Mouse (Mus musculus) forebrain, embryonic 14.5 days (tissue): ENCODE measurements around the gene Kcne2. TPM values are rescaled to one million over a fixed set of nuclear protein-coding genes. Genes with fewer than 3 reads are reported as not detected.

Experiments used
- ATAC-seq: fragments of 200-750 bp; cut with Nextera tagmentation; 2 replicates; pipeline ENCODE4 v1.8.0; 2017; ENCODE audit warnings: mild to moderate bottlenecking, moderate library complexity
- DNase-seq: peaks from one replicate; pipeline ENCODE4 v3.0.0-alpha.2; 2015; ENCODE audit warnings: low spot score
- H3K27ac ChIP-seq: fragments of 300-500 bp; sonication (generic); 2 replicates; pipeline ENCODE4 v1.5.1; 2014; ENCODE audit warnings: low read depth, mild to moderate bottlenecking, control low read depth, low read length, moderate library complexity
- H3K27me3 ChIP-seq: fragments of 300-500 bp; sonication (generic); replicated peaks from 2 replicates; pipeline ENCODE4 v1.6.1; 2014; ENCODE audit warnings: low read length, control low read depth, mixed read lengths; ENCODE audit not compliant: control insufficient read depth, insufficient read depth
- H3K36me3 ChIP-seq: fragments of 300-500 bp; sonication (generic); 2 replicates; pipeline ENCODE4 v1.6.1; 2014; ENCODE audit warnings: low read length, control low read depth; ENCODE audit not compliant: control insufficient read depth, insufficient read depth
- H3K4me1 ChIP-seq: fragments of 300-500 bp; sonication (generic); 2 replicates; pipeline ENCODE4 v1.6.1; 2014; ENCODE audit warnings: antibody characterized with exemption, low read length, control low read depth; ENCODE audit not compliant: control insufficient read depth, insufficient read depth
- H3K4me2 ChIP-seq: fragments of 300-500 bp; sonication (generic); 2 replicates; pipeline ENCODE4 v1.6.1; 2014; ENCODE audit warnings: mild to moderate bottlenecking, control low read depth, low read length
- H3K4me3 ChIP-seq: fragments of 300-500 bp; sonication (generic); 2 replicates; pipeline ENCODE4 v1.5.1; 2014; ENCODE audit warnings: low read depth, low read length, control low read depth
- H3K9ac ChIP-seq: fragments of 300-500 bp; sonication (generic); 2 replicates; pipeline ENCODE4 v1.6.1; 2014; ENCODE audit warnings: mild to moderate bottlenecking, low read length, control low read depth, moderate library complexity
- H3K9me3 ChIP-seq: fragments of 300-500 bp; sonication (generic); replicated peaks from 2 replicates; pipeline ENCODE4 v1.6.1; 2016; ENCODE audit warnings: low read length, control low read depth, mixed read lengths; ENCODE audit not compliant: control insufficient read depth
- WGBS: fragments of 180-500 bp; shearing (Covaris S2); extraction: QIAGEN DNeasy Blood & Tissue Kit; methylation state at CpG from one replicate; pipeline ENCODE4 v1.1.7; 2014; 5-methylcytosine and 5-hydroxymethylcytosine counted together
- polyA plus RNA-seq: library from polyadenylated mRNA; unstranded; fragments of >200 nt; fragmentation: Nextera tagmentation; extraction: Ambion mirVana; gene quantifications from 2 replicates; pipeline ENCODE4 v1.2.1, GENCODE M21; 2014

Kcne2 gene
- polyA plus RNA-seq, 1 experiment from 2014 or later: 17.6 TPM

GRCm38 (mm10) chr16:92319353-92320109, 27.3 kb downstream of the Kcne2 start:
- H3K4me1 ChIP-seq: no peaks in the 10 kb centered on the region
- no peaks in the 10 kb centered on the region for H3K27me3 ChIP-seq
- H3K9ac ChIP-seq: no peak overlapping the region
- no peaks in the 10 kb centered on the region for H3K9me3 ChIP-seq
- H3K4me2 ChIP-seq: no peak overlapping the region
- DNase-seq (no peak), ATAC-seq (no peak)
- H3K4me3 ChIP-seq: no peak overlapping the region
- no peaks in the 10 kb centered on the region for H3K36me3 ChIP-seq
- WGBS: 67% methylated on average over 20 of the region's 20 CpGs
- H3K27ac ChIP-seq: no peak overlapping the region

- Histone ChIP-seq H3K36me3 (no peaks in the 10 kb centered on the region), H3K4me3 (no peak overlapping the region), H3K9ac (no peak overlapping the region), H3K4me2 (no peak overlapping the region), H3K27ac (no peak overlapping the region), H3K27me3 (no peaks in the 10 kb centered on the region), H3K4me1 (no peaks in the 10 kb centered on the region), H3K9me3 (no peaks in the 10 kb centered on the region)
- WGBS: 84% methylated on average over 3 of the region's 3 CpGs
- no peak for DNase-seq
- ATAC-seq: no peak
Measured at GRCm38 (mm10) chr16:92320361-92320760, 28.2 kb downstream of the Kcne2 start.

GRCm38 (mm10) chr16:92321341-92321740, 29.2 kb downstream of the Kcne2 start, which contains the start of gene Fam243:
Fam243 (minus strand) TSS chr16:92321441.
- no peak within 1 kb of the TSS for H3K27ac ChIP-seq
- H3K4me1 ChIP-seq: no peaks in the 10 kb centered on the region
- no peaks in the 10 kb centered on the region for H3K27me3 ChIP-seq
- 90% methylated on average over 8 of the region's 8 CpGs for WGBS
- no peak within 1 kb of the TSS for H3K4me3 ChIP-seq
- H3K9me3 ChIP-seq: no peaks in the 10 kb centered on the region
- no peaks in the 10 kb centered on the region for H3K36me3 ChIP-seq
- ATAC-seq: no peak
- no peak within 1 kb of the TSS for H3K4me2 ChIP-seq
- DNase-seq: no peak
- H3K9ac ChIP-seq: no peak within 1 kb of the TSS

- ATAC-seq (no peak), DNase-seq (no peak)
- H3K27ac ChIP-seq: no peak overlapping the region
- H3K4me3 ChIP-seq: no peak overlapping the region
- no peaks in the 10 kb centered on the region for H3K36me3 ChIP-seq
- no peak overlapping the region for H3K9ac ChIP-seq
- H3K9me3 ChIP-seq: no peaks in the 10 kb centered on the region
- H3K4me1 ChIP-seq: no peaks in the 10 kb centered on the region
- H3K27me3 ChIP-seq: no peaks in the 10 kb centered on the region
- 17% methylated on average over 7 of the region's 7 CpGs for WGBS
- no peak overlapping the region for H3K4me2 ChIP-seq
Measured at GRCm38 (mm10) chr16:92324309-92325061, 32.3 kb downstream of the Kcne2 start.

- H3K27ac ChIP-seq: no peak overlapping the region
- H3K27me3 ChIP-seq: no peaks in the 10 kb centered on the region
- no peak for ATAC-seq
- no peak for DNase-seq
- H3K36me3 ChIP-seq: no peaks in the 10 kb centered on the region
- no peak overlapping the region for H3K4me3 ChIP-seq
- WGBS: 21% methylated on average over 1 of the region's 1 CpGs
- H3K9ac ChIP-seq: no peak overlapping the region
- H3K4me1 ChIP-seq: no peaks in the 10 kb centered on the region
- H3K4me2 ChIP-seq: no peak overlapping the region
- no peaks in the 10 kb centered on the region for H3K9me3 ChIP-seq
Measured at GRCm38 (mm10) chr16:92325062-92325406, 32.8 kb downstream of the Kcne2 start.

GRCm38 (mm10) chr16:92327911-92328310, 35.7 kb downstream of the Kcne2 start:
- no peaks in the 10 kb centered on the region for H3K36me3 ChIP-seq
- DNase-seq (no peak), ATAC-seq (no peak)
- 93% methylated on average over 10 of the region's 10 CpGs for WGBS
- no peaks in the 10 kb centered on the region for H3K9me3 ChIP-seq
- no peaks in the 10 kb centered on the region for H3K4me1 ChIP-seq
- no peak overlapping the region for H3K27ac ChIP-seq
- H3K9ac ChIP-seq: no peak overlapping the region
- H3K4me2 ChIP-seq: no peak overlapping the region
- H3K4me3 ChIP-seq: no peak overlapping the region
- H3K27me3 ChIP-seq: no peaks in the 10 kb centered on the region

GRCm38 (mm10) chr16:92330966-92331365, 38.8 kb downstream of the Kcne2 start:
- Histone ChIP-seq H3K9me3 (no peaks in the 10 kb centered on the region), H3K4me2 (no peak overlapping the region), H3K27me3 (no peaks in the 10 kb centered on the region), H3K4me3 (no peak overlapping the region), H3K36me3 (no peaks in the 10 kb centered on the region), H3K4me1 (no peaks in the 10 kb centered on the region), H3K9ac (no peak overlapping the region), H3K27ac (no peak overlapping the region)
- DNase-seq (no peak), ATAC-seq (no peak)
- 80% methylated on average over 5 of the region's 5 CpGs for WGBS

GRCm38 (mm10) chr16:92334600-92334999, 42.4 kb downstream of the Kcne2 start:
- Histone ChIP-seq H3K27me3 (0 out of 2 replicates have a peak, but pooled peaks cover 3% of the 10 kb centered on the region), H3K9me3 (no peaks in the 10 kb centered on the region), H3K27ac (no peak overlapping the region), H3K36me3 (no peaks in the 10 kb centered on the region), H3K4me2 (no peak overlapping the region), H3K4me1 (no peaks in the 10 kb centered on the region), H3K9ac (no peak overlapping the region), H3K4me3 (no peak overlapping the region)
- WGBS: 67% methylated on average over 9 of the region's 9 CpGs
- DNase-seq (no peak), ATAC-seq (no peak)

- H3K36me3 ChIP-seq: no peaks in the 10 kb centered on the region
- 6% methylated on average over 9 of the region's 9 CpGs for WGBS
- no peak overlapping the region for H3K9ac ChIP-seq
- H3K4me1 ChIP-seq: no peaks in the 10 kb centered on the region
- no peak overlapping the region for H3K4me3 ChIP-seq
- H3K27me3 ChIP-seq: 0 out of 2 replicates have a peak, but pooled peaks cover 4% of the 10 kb centered on the region
- no peak overlapping the region for H3K27ac ChIP-seq
- H3K4me2 ChIP-seq: no peak overlapping the region
- ATAC-seq: peak; percentile 45; the same call in 1 of the 2 replicates
- H3K9me3 ChIP-seq: no peaks in the 10 kb centered on the region
- peak; percentile 86 for DNase-seq
Measured at GRCm38 (mm10) chr16:92336280-92336679, 44.1 kb downstream of the Kcne2 start.
